Mouse (Mus musculus) frontal cortex, postnatal 36 days (tissue): ENCODE measurements around the gene Crtap.

Experiments
- DNase-seq, 2 experiments: peaks; one replicate each; pipeline ENCODE4 v3.0.0; 2022; ENCODE audit warnings: low spot score in 2 of 2

Gene Crtap

GRCm38 (mm10) chr9:114389905-114390748 is at the start of gene Crtap:
Gene Crtap, minus strand, starts transcription at chr9:114390675.
- peak; percentile 38 to 45 for DNase-seq

DNA sequence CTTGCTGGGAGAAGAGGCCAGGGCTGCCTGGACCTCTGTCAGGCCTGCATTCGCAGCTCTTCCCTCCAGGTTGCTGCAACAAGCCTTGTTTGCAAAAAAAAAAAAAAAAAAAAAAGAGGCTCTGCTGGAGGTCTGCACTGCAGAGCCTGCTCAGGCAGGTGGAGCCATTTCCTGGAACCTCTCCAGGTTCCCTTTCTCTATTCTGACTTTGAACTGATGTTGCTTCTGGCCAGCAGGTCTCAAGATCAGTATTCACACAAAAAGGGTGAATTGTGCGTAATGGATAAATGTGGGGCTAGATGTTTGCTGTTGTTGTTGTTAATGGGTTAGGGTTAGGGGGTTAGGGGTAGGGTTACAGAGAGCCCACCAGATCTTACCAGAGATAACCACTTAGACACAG is 45.2 kb upstream of the Crtap start:
- DNase-seq = no peak

- no peak for DNase-seq
Observed at GRCm38 (mm10) chr9:114428103-114428834, 37.8 kb upstream of the Crtap start.

GRCm38 (mm10) chr9:114427425-114427824 is 37.0 kb upstream of the Crtap start:
- no peak for DNase-seq

- no peak for DNase-seq
Observed at GRCm38 (mm10) chr9:114426201-114426600, 35.7 kb upstream of the Crtap start.

DNA sequence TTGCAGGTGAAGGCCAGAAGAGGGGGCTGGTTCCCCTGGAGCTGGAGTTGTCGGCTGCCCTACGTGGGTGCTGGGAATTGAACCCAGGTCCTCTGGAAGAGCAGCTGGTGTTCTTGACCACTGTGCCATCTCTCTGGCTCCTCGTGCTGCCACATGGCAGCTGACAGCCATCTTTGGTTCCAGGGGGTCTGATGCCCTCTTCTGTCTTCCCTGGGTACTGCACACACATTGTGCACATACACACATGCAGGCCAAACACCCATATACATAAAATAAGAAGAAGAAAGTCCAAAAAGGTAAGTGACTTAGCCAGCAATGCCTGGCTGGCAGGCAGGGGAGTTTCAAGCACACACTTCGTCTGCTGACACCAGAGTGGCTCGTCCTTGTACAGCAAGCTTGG is 35.1 kb upstream of the Crtap start:
- no peak for DNase-seq

DNA sequence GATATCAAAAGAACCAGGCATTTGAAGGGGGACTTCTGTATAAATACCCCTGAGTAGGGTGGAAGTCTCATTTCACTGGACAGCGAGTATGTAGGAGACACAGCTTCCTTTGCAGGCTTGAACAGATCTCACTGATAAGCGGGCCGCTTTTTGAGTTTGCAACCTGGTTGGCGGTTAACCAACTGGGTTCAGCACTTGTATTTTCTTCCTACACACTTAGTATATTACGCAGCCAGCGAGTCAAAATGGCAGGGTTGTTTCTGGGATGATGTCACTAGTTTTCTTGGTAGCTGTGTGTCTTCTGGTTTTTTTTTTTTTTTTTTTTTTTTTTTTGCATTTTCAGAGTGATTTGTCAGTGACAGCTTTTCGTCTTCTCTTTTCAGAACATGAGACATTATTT is 31.3 kb upstream of the Crtap start:
- DNase-seq = no peak

- DNase-seq = no peak
Observed at GRCm38 (mm10) chr9:114421045-114421444, 30.6 kb upstream of the Crtap start.

- DNase-seq = no peak
Observed at GRCm38 (mm10) chr9:114420443-114420842, 30.0 kb upstream of the Crtap start.

- DNase-seq = peak in 1 of 2 experiments; percentile 37
Observed at GRCm38 (mm10) chr9:114418187-114418586, 27.7 kb upstream of the Crtap start.

GRCm38 (mm10) chr9:114416646-114417517 is 26.4 kb upstream of the Crtap start:
- DNase-seq = no peak

- peak; percentile 26 to 30 for DNase-seq
Observed at GRCm38 (mm10) chr9:114415701-114416100, 25.2 kb upstream of the Crtap start.

DNA sequence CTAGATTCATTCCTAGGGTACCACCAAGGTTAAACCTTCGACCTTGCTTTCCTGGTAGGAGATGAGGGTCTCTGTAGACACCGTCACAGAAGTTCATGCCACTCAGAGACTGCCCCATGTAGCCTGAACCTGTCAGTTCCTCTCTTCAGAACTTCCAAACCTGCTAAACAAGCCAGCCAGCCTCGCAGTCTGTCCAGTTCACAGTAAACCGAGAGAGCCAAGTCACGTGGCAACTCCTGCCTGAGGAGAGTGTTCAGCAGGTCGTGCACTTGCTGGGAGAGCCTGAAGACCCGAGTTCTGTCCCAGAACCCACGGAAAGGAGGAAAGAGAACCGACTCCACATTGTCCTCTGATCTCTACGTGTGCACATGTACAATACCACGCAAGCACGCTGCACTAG is 23.4 kb upstream of the Crtap start:
- no peak for DNase-seq

- no peak for DNase-seq
Observed at GRCm38 (mm10) chr9:114412406-114412805, 21.9 kb upstream of the Crtap start.

GRCm38 (mm10) chr9:114411295-114411694 is 20.8 kb upstream of the Crtap start:
- DNase-seq = no peak

DNA sequence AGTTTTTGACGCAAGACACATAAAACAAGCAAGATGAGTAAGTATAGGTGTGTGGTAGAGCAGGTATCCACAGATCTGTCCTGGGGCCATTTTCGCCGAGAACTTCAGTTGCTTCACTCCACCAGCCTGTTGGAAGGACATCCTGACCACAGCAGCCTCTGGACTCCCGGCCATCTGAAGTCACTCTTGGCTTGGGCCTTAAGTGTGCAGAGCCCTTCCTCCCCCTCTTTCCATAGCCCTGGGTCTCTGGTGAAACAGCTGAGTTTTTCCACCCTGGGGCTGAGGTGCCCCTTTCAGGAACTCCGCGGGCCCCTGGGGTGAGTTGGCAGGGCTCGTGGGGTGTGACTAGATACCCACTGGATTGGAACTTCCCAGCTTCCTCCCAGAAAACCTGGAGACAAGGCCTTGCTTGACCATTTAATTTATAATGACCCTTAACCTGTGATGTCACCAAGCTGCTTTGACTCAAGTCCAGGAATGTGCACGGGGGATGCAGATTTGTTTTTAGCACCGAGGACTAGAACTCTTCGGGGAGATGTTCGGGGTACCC is 19.9 kb upstream of the Crtap start:
- no peak for DNase-seq

DNA sequence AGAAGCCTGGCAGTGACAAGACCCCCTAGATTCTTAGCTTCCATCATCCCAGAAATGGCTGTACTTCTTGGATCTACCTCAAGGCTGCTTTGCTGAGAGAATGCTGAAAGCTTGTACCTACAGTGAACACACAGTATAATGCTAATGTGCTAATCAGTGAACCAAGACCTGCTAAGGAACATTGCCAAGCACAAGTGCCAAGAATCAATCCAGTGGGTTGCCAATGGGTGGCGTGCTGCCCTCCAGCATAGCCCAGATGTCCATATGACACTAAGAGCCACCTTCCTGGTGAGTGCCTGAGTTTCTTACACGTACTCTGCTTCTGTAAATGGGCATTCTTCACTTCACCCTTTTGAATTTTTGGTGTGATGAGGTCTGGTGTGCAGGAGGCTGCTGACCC is 17.2 kb upstream of the Crtap start:
- DNase-seq = no peak

GRCm38 (mm10) chr9:114401685-114402080 is 11.2 kb upstream of the Crtap start:
- no peak for DNase-seq

- peak; percentile 72 to 80 for DNase-seq
Observed at GRCm38 (mm10) chr9:114400949-114401684, 10.6 kb upstream of the Crtap start, which contains the start of the genes Glb1 and Tmppe. Gene Glb1, plus strand, starts transcription at chr9:114401076. Gene Tmppe, plus strand, starts transcription at chr9:114401105.

GRCm38 (mm10) chr9:114400588-114400948 is 10.1 kb upstream of the Crtap start:
- no peak for DNase-seq

DNA sequence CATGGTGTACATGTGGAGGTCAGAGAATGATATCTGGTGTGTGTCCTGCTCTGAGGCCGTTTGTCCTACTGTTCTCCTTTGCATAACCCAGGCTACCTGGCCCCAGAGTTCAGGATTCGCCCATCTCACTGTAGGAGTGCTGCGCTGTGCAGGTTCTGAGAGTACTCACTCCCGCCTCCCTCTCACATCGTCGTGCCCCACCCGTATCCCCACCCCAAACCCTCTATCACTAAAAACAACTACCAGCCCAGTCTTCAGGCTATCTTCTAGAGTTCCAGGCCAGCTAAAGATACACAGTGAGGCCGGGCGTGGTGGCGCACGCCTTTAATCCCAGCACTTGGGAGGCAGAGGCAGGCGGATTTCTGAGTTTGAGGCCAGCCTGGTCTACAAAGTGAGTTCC is 9.2 kb upstream of the Crtap start:
- no peak for DNase-seq
